Mouse (Mus musculus) liver, embryonic 14.5 days (tissue): ENCODE measurements around the gene Mpc1.

Source experiments
- CTCF ChIP-seq: IDR thresholded peaks from 2 replicates; pipeline ENCODE4 v1.5.1; 2016; ENCODE audit warnings: antibody characterized with exemption, low read depth, control low read depth
- EP300 ChIP-seq: IDR thresholded peaks from 2 replicates; pipeline ENCODE4 v1.6.1; 2016; ENCODE audit warnings: antibody characterized with exemption, low read depth

DNA sequence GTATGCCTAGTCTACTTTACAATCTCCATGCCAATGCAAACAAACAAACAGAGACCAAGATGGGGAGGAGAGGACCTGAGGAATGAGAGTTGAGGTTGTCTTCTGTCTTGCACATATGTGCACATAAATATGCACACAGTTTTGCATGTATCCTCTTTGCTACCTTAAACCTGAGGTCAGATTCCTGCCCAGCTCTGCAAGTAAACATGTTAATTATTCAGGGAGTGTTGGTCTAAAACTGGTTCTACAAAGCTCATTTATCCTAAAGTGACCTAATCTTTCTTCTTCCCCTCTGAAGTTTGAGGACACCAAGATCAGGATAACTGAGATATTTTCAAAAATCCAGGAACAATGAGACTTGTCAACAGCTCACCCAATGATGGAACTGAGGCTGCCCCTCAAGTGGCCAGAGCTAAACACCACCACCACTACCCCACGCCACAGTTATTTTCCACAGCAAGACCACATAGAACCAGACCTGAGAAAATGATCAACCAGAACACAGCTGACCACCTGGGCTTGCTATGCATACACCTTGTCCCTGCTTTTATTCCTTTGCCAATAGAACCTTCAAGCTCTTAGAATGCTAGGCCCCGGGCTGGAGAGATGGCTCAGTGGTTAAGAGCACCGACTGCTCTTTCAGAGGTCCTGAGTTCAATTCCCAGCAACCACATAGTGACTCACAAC is 7.4 kb downstream of the Mpc1 start:
- TF ChIP-seq EP300: no peak
- no peak for TF ChIP-seq CTCF
